Mouse (Mus musculus): Measurements from ENCODE around the gene Foxj2. TPM values are rescaled to one million over a fixed set of nuclear protein-coding genes. Genes with fewer than 3 reads are reported as not detected.

Gene Foxj2
- polyA plus RNA-seq, 1 experiment from 2014 or later = 4.8 TPM

GRCm38 (mm10) chr6:122862434-122862833 is 42.7 kb downstream of the Foxj2 start:
- no peak overlapping the region for H3K27ac ChIP-seq
- H3K36me3 ChIP-seq = no peaks in the 10 kb centered on the region
- peaks cover 8% of the 10 kb centered on the region for H3K9me3 ChIP-seq
- no peaks in the 10 kb centered on the region for H3K27me3 ChIP-seq (ENCODE audit: insufficient read depth, poor library complexity, severe bottlenecking)
- DNase-seq (ENCODE audit: low spot score) = no peak
- no peak overlapping the region for H3K4me3 ChIP-seq
- H3K4me1 ChIP-seq = no peaks in the 10 kb centered on the region
- WGBS = 72% methylated on average over 6 of the region's 6 CpGs

- Histone ChIP-seq H3K27me3 (ENCODE audit: insufficient read depth, poor library complexity, severe bottlenecking) (no peaks in the 10 kb centered on the region), H3K4me1 (no peaks in the 10 kb centered on the region), H3K9me3 (peaks cover 8% of the 10 kb centered on the region), H3K4me3 (no peak overlapping the region), H3K27ac (no peak overlapping the region), H3K36me3 (no peaks in the 10 kb centered on the region)
- no peak for DNase-seq (ENCODE audit: low spot score)
- 90% methylated on average over 1 of the region's 1 CpGs for WGBS
These were observed 43.2 kb downstream of the Foxj2 start for GRCm38 (mm10) chr6:122862871-122863270.

- WGBS = 50% methylated on average over 4 of the region's 4 CpGs
- H3K4me3 ChIP-seq = no peak overlapping the region
- DNase-seq (ENCODE audit: low spot score) = no peak
- H3K4me1 ChIP-seq = no peaks in the 10 kb centered on the region
- H3K9me3 ChIP-seq = no peaks in the 10 kb centered on the region
- no peaks in the 10 kb centered on the region for H3K27me3 ChIP-seq (ENCODE audit: insufficient read depth, poor library complexity, severe bottlenecking)
- H3K36me3 ChIP-seq = no peaks in the 10 kb centered on the region
- H3K27ac ChIP-seq = no peak overlapping the region
These were observed 48.2 kb downstream of the Foxj2 start for GRCm38 (mm10) chr6:122867914-122868313.

- Histone ChIP-seq H3K4me1 (no peaks in the 10 kb centered on the region), H3K27me3 (ENCODE audit: insufficient read depth, poor library complexity, severe bottlenecking) (no peaks in the 10 kb centered on the region), H3K27ac (no peak overlapping the region), H3K36me3 (no peaks in the 10 kb centered on the region), H3K4me3 (no peak overlapping the region), H3K9me3 (no peaks in the 10 kb centered on the region)
- DNase-seq (ENCODE audit: low spot score) = no peak
- WGBS = 66% methylated on average over 11 of the region's 11 CpGs
These were observed 50.1 kb downstream of the Foxj2 start for GRCm38 (mm10) chr6:122869846-122870245.

GRCm38 (mm10) chr6:122872800-122873199 is 53.1 kb downstream of the Foxj2 start:
- Histone ChIP-seq H3K9me3 (no peaks in the 10 kb centered on the region), H3K36me3 (peaks cover 6% of the 10 kb centered on the region; the same call in 1 of the 2 replicates), H3K4me3 (no peak overlapping the region), H3K4me1 (no peaks in the 10 kb centered on the region), H3K27ac (no peak overlapping the region), H3K27me3 (ENCODE audit: insufficient read depth, poor library complexity, severe bottlenecking) (no peaks in the 10 kb centered on the region)
- 83% methylated on average over 5 of the region's 5 CpGs for WGBS
- DNase-seq (ENCODE audit: low spot score) = no peak

GRCm38 (mm10) chr6:122873871-122874719 is 54.4 kb downstream of the Foxj2 start, which contains the start of gene Necap1:
Gene Necap1 (plus strand): TSS chr6:122874474.
- 7% methylated on average over 43 of the region's 43 CpGs for WGBS
- Histone ChIP-seq H3K4me1 (no peaks in the 10 kb centered on the region), H3K4me3 (peak within 1 kb of the TSS; percentile 78), H3K9me3 (no peaks in the 10 kb centered on the region), H3K27me3 (ENCODE audit: insufficient read depth, poor library complexity, severe bottlenecking) (no peaks in the 10 kb centered on the region), H3K27ac (peak within 1 kb of the TSS; percentile 96), H3K36me3 (peaks cover 18% of the 10 kb centered on the region)
- DNase-seq (ENCODE audit: low spot score) = peak; percentile 97

- Histone ChIP-seq H3K4me3 (peak overlapping the region; percentile 78), H3K4me1 (no peaks in the 10 kb centered on the region), H3K27ac (peak overlapping the region; percentile 96), H3K27me3 (ENCODE audit: insufficient read depth, poor library complexity, severe bottlenecking) (no peaks in the 10 kb centered on the region), H3K36me3 (peaks cover 25% of the 10 kb centered on the region), H3K9me3 (no peaks in the 10 kb centered on the region)
- under 1% methylated on average over 31 of the region's 31 CpGs for WGBS
- DNase-seq (ENCODE audit: low spot score) = peak; percentile 78
These were observed 55.1 kb downstream of the Foxj2 start for GRCm38 (mm10) chr6:122874720-122875389.

- DNase-seq (ENCODE audit: low spot score) = peak; percentile 24
- Histone ChIP-seq H3K36me3 (peaks cover 69% of the 10 kb centered on the region), H3K4me1 (no peaks in the 10 kb centered on the region), H3K27me3 (ENCODE audit: insufficient read depth, poor library complexity, severe bottlenecking) (no peaks in the 10 kb centered on the region), H3K9me3 (no peaks in the 10 kb centered on the region), H3K27ac (no peak overlapping the region), H3K4me3 (no peak overlapping the region)
- WGBS = 88% methylated on average over 7 of the region's 7 CpGs
These were observed 59.5 kb downstream of the Foxj2 start for GRCm38 (mm10) chr6:122879141-122879735.

GRCm38 (mm10) chr6:122879781-122880505 is 60.2 kb downstream of the Foxj2 start:
- WGBS = 86% methylated on average over 7 of the region's 7 CpGs
- DNase-seq (ENCODE audit: low spot score) = no peak
- H3K36me3 ChIP-seq = peaks cover 75% of the 10 kb centered on the region

GRCm38 (mm10) chr6:122881287-122881686 is 61.6 kb downstream of the Foxj2 start:
- no peaks in the 10 kb centered on the region for H3K4me1 ChIP-seq
- H3K27me3 ChIP-seq (ENCODE audit: insufficient read depth, poor library complexity, severe bottlenecking) = no peaks in the 10 kb centered on the region
- DNase-seq (ENCODE audit: low spot score) = peak; percentile 52
- no peak overlapping the region for H3K27ac ChIP-seq
- peaks cover 86% of the 10 kb centered on the region for H3K36me3 ChIP-seq
- no peaks in the 10 kb centered on the region for H3K9me3 ChIP-seq
- WGBS = 81% methylated on average over 12 of the region's 12 CpGs
- H3K4me3 ChIP-seq = no peak overlapping the region

More at GRCm38 (mm10) chr6:122879781-122880505, 60.2 kb downstream of the Foxj2 start:
- no peaks in the 10 kb centered on the region for H3K9me3 ChIP-seq
- no peak overlapping the region for H3K4me3 ChIP-seq
- H3K27ac ChIP-seq = no peak overlapping the region
- H3K4me1 ChIP-seq = no peaks in the 10 kb centered on the region
- no peaks in the 10 kb centered on the region for H3K27me3 ChIP-seq (ENCODE audit: insufficient read depth, poor library complexity, severe bottlenecking)

- DNase-seq (ENCODE audit: low spot score) = no peak
- 94% methylated on average over 9 of the region's 9 CpGs for WGBS
- H3K9me3 ChIP-seq = no peaks in the 10 kb centered on the region
- no peaks in the 10 kb centered on the region for H3K4me1 ChIP-seq
- H3K27me3 ChIP-seq (ENCODE audit: insufficient read depth, poor library complexity, severe bottlenecking) = no peaks in the 10 kb centered on the region
- no peak overlapping the region for H3K27ac ChIP-seq
- H3K36me3 ChIP-seq = peaks cover 97% of the 10 kb centered on the region
- no peak overlapping the region for H3K4me3 ChIP-seq
These were observed 63.9 kb downstream of the Foxj2 start for GRCm38 (mm10) chr6:122883603-122884002.

GRCm38 (mm10) chr6:122889599-122889998 is 69.9 kb downstream of the Foxj2 start:
- Histone ChIP-seq H3K4me1 (no peaks in the 10 kb centered on the region), H3K27me3 (ENCODE audit: insufficient read depth, poor library complexity, severe bottlenecking) (no peaks in the 10 kb centered on the region), H3K27ac (no peak overlapping the region), H3K4me3 (no peak overlapping the region), H3K36me3 (peaks cover 59% of the 10 kb centered on the region), H3K9me3 (no peaks in the 10 kb centered on the region)
- no peak for DNase-seq (ENCODE audit: low spot score)
- 87% methylated on average over 2 of the region's 2 CpGs for WGBS

Measured in heart, embryonic 10.5 days (tissue).